Mouse (Mus musculus) limb, embryonic 13.5 days (tissue): ENCODE data around the gene Zyx. TPM values are rescaled to one million over a fixed set of nuclear protein-coding genes. Genes with fewer than 3 reads are reported as not detected.

Experiments used
- ATAC-seq: fragments of 200-750 bp; cut with Nextera tagmentation; 2 replicates; pipeline ENCODE4 v1.8.0; 2017; ENCODE audit warnings: low read depth, moderate number of reproducible peaks, moderate TSS enrichment; ENCODE audit not compliant: low FRiP score
- H3K27ac ChIP-seq: fragments of 300-500 bp; sonication (generic); 2 replicates; pipeline ENCODE4 v1.5.1; 2015; ENCODE audit warnings: inconsistent platforms, mild to moderate bottlenecking, moderate library complexity
- H3K27me3 ChIP-seq: fragments of 300-500 bp; sonication (generic); 2 replicates; pipeline ENCODE4 v1.6.1; 2015; ENCODE audit warnings: mild to moderate bottlenecking, inconsistent platforms
- H3K36me3 ChIP-seq: fragments of 300-500 bp; sonication (generic); 2 replicates; pipeline ENCODE4 v1.6.1; 2015; ENCODE audit warnings: inconsistent platforms, mild to moderate bottlenecking, moderate library complexity
- H3K4me1 ChIP-seq: fragments of 300-500 bp; sonication (generic); 2 replicates; pipeline ENCODE4 v1.6.1; 2015; ENCODE audit warnings: inconsistent platforms
- H3K4me2 ChIP-seq: fragments of 300-500 bp; sonication (generic); replicated peaks from 2 replicates; pipeline ENCODE4 v1.6.1; 2015; ENCODE audit warnings: inconsistent platforms, mild to moderate bottlenecking, moderate library complexity
- H3K4me3 ChIP-seq: fragments of 300-500 bp; sonication (generic); 2 replicates; pipeline ENCODE4 v1.5.1; 2015; ENCODE audit warnings: moderate library complexity, mild to moderate bottlenecking, inconsistent platforms
- H3K9ac ChIP-seq: fragments of 300-500 bp; sonication (generic); 2 replicates; pipeline ENCODE4 v1.6.1; 2015; ENCODE audit warnings: mild to moderate bottlenecking, inconsistent platforms
- H3K9me3 ChIP-seq: fragments of 300-500 bp; sonication (generic); 2 replicates; pipeline ENCODE4 v1.6.1; 2016; ENCODE audit warnings: inconsistent platforms
- WGBS: fragments of 180-500 bp; shearing (Covaris S2); methylation state at CpG from one replicate; pipeline ENCODE4 v1.1.7; 2015; 5-methylcytosine and 5-hydroxymethylcytosine counted together
- polyA plus RNA-seq: library from polyadenylated mRNA; unstranded; fragments of >200 nt; fragmentation: Nextera tagmentation; extraction: Ambion mirVana; gene quantifications from 2 replicates; pipeline ENCODE4 v1.2.1, GENCODE M21; 2015

Gene Zyx
- polyA plus RNA-seq, 1 experiment from 2014 or later: 123 TPM

GRCm38 (mm10) chr6:42383360-42383759 is 33.9 kb downstream of the Zyx start:
- Histone ChIP-seq H3K4me2 (no peak overlapping the region), H3K4me1 (peaks cover 14% of the 10 kb centered on the region), H3K36me3 (no peaks in the 10 kb centered on the region), H3K9ac (no peak overlapping the region), H3K27ac (no peak overlapping the region), H3K27me3 (no peaks in the 10 kb centered on the region), H3K9me3 (no peaks in the 10 kb centered on the region), H3K4me3 (no peak overlapping the region)
- ATAC-seq: no peak
- WGBS: 92% methylated on average over 5 of the region's 5 CpGs

- Histone ChIP-seq H3K4me1 (peaks cover 14% of the 10 kb centered on the region), H3K9me3 (no peaks in the 10 kb centered on the region), H3K9ac (no peak overlapping the region), H3K27ac (no peak overlapping the region), H3K27me3 (no peaks in the 10 kb centered on the region), H3K4me2 (no peak overlapping the region), H3K36me3 (no peaks in the 10 kb centered on the region), H3K4me3 (no peak overlapping the region)
- WGBS: 72% methylated on average over 4 of the region's 4 CpGs
- peak; percentile 80 for ATAC-seq
These were observed 36.2 kb downstream of the Zyx start for GRCm38 (mm10) chr6:42385635-42386034.

- Histone ChIP-seq H3K4me1 (0 out of 2 replicates have a peak, but pooled peaks cover 7% of the 10 kb centered on the region), H3K9ac (no peak overlapping the region), H3K36me3 (no peaks in the 10 kb centered on the region), H3K9me3 (no peaks in the 10 kb centered on the region), H3K4me2 (no peak overlapping the region), H3K27ac (no peak overlapping the region), H3K4me3 (no peak overlapping the region), H3K27me3 (no peaks in the 10 kb centered on the region)
- WGBS: 18% methylated on average over 2 of the region's 2 CpGs
- ATAC-seq: no peak
These were observed 42.4 kb downstream of the Zyx start for GRCm38 (mm10) chr6:42391796-42392330.

- H3K9ac ChIP-seq: no peak overlapping the region
- H3K4me2 ChIP-seq: no peak overlapping the region
- H3K4me1 ChIP-seq: 0 out of 2 replicates have a peak, but pooled peaks cover 7% of the 10 kb centered on the region
- whole genome bisulfite sequencing: 73% methylated on average over 9 of the region's 9 CpGs
- H3K4me3 ChIP-seq: no peak overlapping the region
- no peaks in the 10 kb centered on the region for H3K9me3 ChIP-seq
- no peaks in the 10 kb centered on the region for H3K36me3 ChIP-seq
- peak; percentile 51; the same call in 1 of the 2 replicates for ATAC-seq
- H3K27ac ChIP-seq: no peak overlapping the region
- no peaks in the 10 kb centered on the region for H3K27me3 ChIP-seq
These were observed 46.8 kb downstream of the Zyx start for GRCm38 (mm10) chr6:42395960-42396809.

GRCm38 (mm10) chr6:42397041-42397657 is 47.7 kb downstream of the Zyx start:
- H3K27ac ChIP-seq: no peak overlapping the region
- no peaks in the 10 kb centered on the region for H3K9me3 ChIP-seq

GRCm38 (mm10) chr6:42398285-42398684 is 48.9 kb downstream of the Zyx start:
- Histone ChIP-seq H3K36me3 (no peaks in the 10 kb centered on the region), H3K4me3 (no peak overlapping the region), H3K4me2 (no peak overlapping the region), H3K9me3 (no peaks in the 10 kb centered on the region), H3K9ac (no peak overlapping the region), H3K27me3 (no peaks in the 10 kb centered on the region), H3K27ac (no peak overlapping the region), H3K4me1 (no peaks in the 10 kb centered on the region)
- no peak for ATAC-seq
- 85% methylated on average over 3 of the region's 3 CpGs for WGBS

More at GRCm38 (mm10) chr6:42397041-42397657, 47.7 kb downstream of the Zyx start:
- Histone ChIP-seq H3K36me3 (no peaks in the 10 kb centered on the region), H3K27me3 (no peaks in the 10 kb centered on the region), H3K4me3 (no peak overlapping the region), H3K4me2 (no peak overlapping the region), H3K9ac (no peak overlapping the region), H3K4me1 (0 out of 2 replicates have a peak, but pooled peaks cover under 1% of the 10 kb centered on the region)
- WGBS: 66% methylated on average over 3 of the region's 3 CpGs
- ATAC-seq: no peak

- no peaks in the 10 kb centered on the region for H3K9me3 ChIP-seq
- H3K4me3 ChIP-seq: no peak overlapping the region
- 81% methylated on average over 1 of the region's 1 CpGs for WGBS
- H3K27me3 ChIP-seq: no peaks in the 10 kb centered on the region
- ATAC-seq: no peak
- H3K4me2 ChIP-seq: no peak overlapping the region
- no peaks in the 10 kb centered on the region for H3K36me3 ChIP-seq
- no peaks in the 10 kb centered on the region for H3K4me1 ChIP-seq
- H3K27ac ChIP-seq: no peak overlapping the region
- H3K9ac ChIP-seq: no peak overlapping the region
These were observed 49.6 kb downstream of the Zyx start for GRCm38 (mm10) chr6:42398998-42399397.

GRCm38 (mm10) chr6:42399938-42400337 is 50.5 kb downstream of the Zyx start, which contains the start of gene Tas2r143:
Tas2r143 (plus strand) TSS chr6:42400238.
- no peak within 1 kb of the TSS for H3K4me3 ChIP-seq
- no peaks in the 10 kb centered on the region for H3K9me3 ChIP-seq
- ATAC-seq: no peak
- H3K4me1 ChIP-seq: no peaks in the 10 kb centered on the region
- H3K36me3 ChIP-seq: no peaks in the 10 kb centered on the region
- H3K27ac ChIP-seq: no peak within 1 kb of the TSS
- no peak within 1 kb of the TSS for H3K4me2 ChIP-seq
- no peaks in the 10 kb centered on the region for H3K27me3 ChIP-seq
- 78% methylated on average over 1 of the region's 1 CpGs for WGBS
- no peak within 1 kb of the TSS for H3K9ac ChIP-seq

GRCm38 (mm10) chr6:42405134-42405533 is 55.7 kb downstream of the Zyx start, which contains the start of gene Tas2r135:
Tas2r135 (plus strand) TSS chr6:42405434.
- H3K9me3 ChIP-seq: no peaks in the 10 kb centered on the region

More at GRCm38 (mm10) chr6:42405134-42405533, 55.7 kb downstream of the Zyx start, which contains the start of gene Tas2r135:
- Histone ChIP-seq H3K9ac (no peak within 1 kb of the TSS), H3K36me3 (no peaks in the 10 kb centered on the region), H3K27ac (no peak within 1 kb of the TSS), H3K4me1 (no peaks in the 10 kb centered on the region), H3K4me2 (no peak within 1 kb of the TSS), H3K27me3 (no peaks in the 10 kb centered on the region), H3K4me3 (no peak within 1 kb of the TSS)
- 74% methylated on average over 2 of the region's 2 CpGs for WGBS
- ATAC-seq: no peak

Other genes starting within 250 kb of the Zyx start
- gene Tas2r139, start 208.7 kb upstream of the Zyx start, polyA plus RNA-seq: not detected in 2 replicates
- not detected in 2 replicates for gene Tas2r144, start 134.3 kb upstream of the Zyx start, polyA plus RNA-seq
- 22.6 and 25.6 TPM in 2 replicates for gene Gstk1, start 103.7 kb upstream of the Zyx start, polyA plus RNA-seq
- gene Tmem139, start 87.7 kb upstream of the Zyx start, polyA plus RNA-seq: 0.93 and 0.99 TPM in 2 replicates
- 63.0 and 64.7 TPM in 2 replicates for gene Casp2, start 84.6 kb upstream of the Zyx start, polyA plus RNA-seq
- gene Clcn1, start 62.9 kb upstream of the Zyx start, polyA plus RNA-seq: 0.32 and 0.46 TPM in 2 replicates
- gene Fam131b, start 25.0 kb upstream of the Zyx start, polyA plus RNA-seq: 0.45 and 0.56 TPM in 2 replicates
- gene Epha1, start 23.6 kb downstream of the Zyx start, polyA plus RNA-seq: 8.9 and 9.4 TPM in 2 replicates
- not detected in 2 replicates for gene Tas2r143, start 50.6 kb downstream of the Zyx start, polyA plus RNA-seq
- gene Tas2r135, start 55.8 kb downstream of the Zyx start, polyA plus RNA-seq: not detected in 2 replicates
- not detected in 2 replicates for gene Tas2r126, start 84.9 kb downstream of the Zyx start, polyA plus RNA-seq
- not detected in 2 replicates for gene Olfr458, start 115.6 kb downstream of the Zyx start, polyA plus RNA-seq
- not detected in 2 replicates for gene Olfr457, start 126.7 kb downstream of the Zyx start, polyA plus RNA-seq
- gene Olfr456, start 137.6 kb downstream of the Zyx start, polyA plus RNA-seq: not detected in 2 replicates
- not detected in 2 replicates for gene Olfr455, start 198.0 kb downstream of the Zyx start, polyA plus RNA-seq
- gene Tcaf3, start 248.1 kb downstream of the Zyx start, polyA plus RNA-seq: not detected in 2 replicates